Mouse (Mus musculus) neural tube, embryonic 12.5 days (tissue): ENCODE results near the gene Psg16. TPM values are rescaled to one million over a fixed set of nuclear protein-coding genes. Genes with fewer than 3 reads are reported as not detected.
"Not testable (repeated sequence)": the region's sequence is repeated elsewhere in the genome, so short reads cannot be mapped to it uniquely, and the experiment has no call there.

Experiments used
- ATAC-seq: fragments of 200-750 bp; cut with Nextera tagmentation; 2 replicates; pipeline ENCODE4 v1.8.0; 2017; ENCODE audit warnings: low read depth, mild to moderate bottlenecking, moderate TSS enrichment, moderate library complexity; ENCODE audit not compliant: low FRiP score
- H3K27ac ChIP-seq: fragments of 300-500 bp; sonication (generic); 2 replicates; pipeline ENCODE4 v1.5.1; 2016
- H3K27me3 ChIP-seq: fragments of 300-500 bp; sonication (generic); replicated peaks from 2 replicates; pipeline ENCODE4 v1.6.1; 2016; ENCODE audit warnings: mild to moderate bottlenecking
- H3K36me3 ChIP-seq: fragments of 300-500 bp; sonication (generic); 2 replicates; pipeline ENCODE4 v1.6.1; 2016; ENCODE audit warnings: mild to moderate bottlenecking
- H3K4me1 ChIP-seq: fragments of 300-500 bp; sonication (generic); 2 replicates; pipeline ENCODE4 v1.6.1; 2016
- H3K4me2 ChIP-seq: fragments of 300-500 bp; sonication (generic); replicated peaks from 2 replicates; pipeline ENCODE4 v1.6.1; 2016; ENCODE audit warnings: mild to moderate bottlenecking
- H3K4me3 ChIP-seq: fragments of 300-500 bp; sonication (generic); 2 replicates; pipeline ENCODE4 v1.5.1; 2016
- H3K9ac ChIP-seq: fragments of 300-500 bp; sonication (generic); 2 replicates; pipeline ENCODE4 v1.6.1; 2016; ENCODE audit warnings: mild to moderate bottlenecking
- H3K9me3 ChIP-seq: fragments of 300-500 bp; sonication (generic); 2 replicates; pipeline ENCODE4 v1.6.1; 2016; ENCODE audit warnings: mild to moderate bottlenecking
- WGBS: fragments of 180-500 bp; shearing (Covaris S2); methylation state at CpG from one replicate; pipeline ENCODE4 v1.1.7; 2016; 5-methylcytosine and 5-hydroxymethylcytosine counted together
- polyA plus RNA-seq: library from polyadenylated mRNA; unstranded; fragments of >200 nt; fragmentation: Nextera tagmentation; extraction: Ambion mirVana; gene quantifications from 2 replicates; pipeline ENCODE4 v1.2.1, GENCODE M21; 2016

The Psg16 gene
- polyA plus RNA-seq, 1 experiment from 2014 or later: 0.27 TPM

DNA sequence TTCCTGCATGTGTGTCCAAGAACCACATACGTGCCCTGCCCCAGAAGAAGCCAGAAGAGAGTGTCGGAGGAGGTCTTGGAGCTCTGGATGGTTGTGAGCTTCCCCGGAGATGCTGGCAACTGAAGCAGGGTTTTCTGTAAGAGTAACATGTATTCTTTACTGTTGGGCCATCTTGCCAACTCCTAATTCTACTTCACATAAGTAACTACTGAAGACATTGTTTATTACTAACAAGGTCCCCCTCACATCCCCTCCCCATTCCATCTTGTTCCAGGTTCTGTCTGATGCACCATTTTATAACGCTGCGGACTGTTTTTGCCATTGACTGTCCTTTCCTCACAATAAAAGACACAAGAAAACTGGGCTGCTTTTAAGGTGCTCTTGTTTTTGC is 332 bp upstream of the Psg16 start:
- 59% methylated on average over 5 of the region's 5 CpGs for WGBS
- Histone ChIP-seq H3K4me3 (no peak overlapping the region), H3K4me1 (no peaks in the 10 kb centered on the region), H3K9me3 (no peaks in the 10 kb centered on the region), H3K27me3 (no peaks in the 10 kb centered on the region), H3K36me3 (no peaks in the 10 kb centered on the region), H3K9ac (no peak overlapping the region), H3K27ac (no peak overlapping the region), H3K4me2 (no peak overlapping the region)
- no peak for ATAC-seq

DNA sequence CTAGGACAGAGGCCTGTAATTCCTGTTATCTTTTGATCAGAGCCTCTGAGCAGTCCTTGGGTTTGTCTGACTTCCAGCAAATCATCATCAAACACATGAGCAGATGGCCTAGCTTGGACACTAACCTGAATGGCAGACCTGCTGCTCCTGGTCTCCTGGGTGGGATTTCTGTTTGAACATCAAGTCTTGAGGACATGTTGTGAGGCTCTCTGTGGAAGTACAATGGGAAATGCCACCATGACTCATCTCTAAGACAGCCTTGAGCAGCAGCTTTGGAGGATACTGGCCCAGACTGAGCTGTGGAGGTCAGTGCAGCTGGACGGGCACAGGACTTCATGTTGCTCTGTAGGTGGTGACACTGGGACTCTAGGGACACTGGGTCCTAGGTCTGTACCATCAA is 2.7 kb downstream of the Psg16 start:
- Histone ChIP-seq H3K4me1 (no peaks in the 10 kb centered on the region), H3K9ac (no peak overlapping the region), H3K9me3 (no peaks in the 10 kb centered on the region), H3K27me3 (no peaks in the 10 kb centered on the region), H3K4me2 (no peak overlapping the region), H3K27ac (no peak overlapping the region), H3K4me3 (no peak overlapping the region), H3K36me3 (no peaks in the 10 kb centered on the region)
- no peak for ATAC-seq
- WGBS: 92% methylated on average over 1 of the region's 1 CpGs

DNA sequence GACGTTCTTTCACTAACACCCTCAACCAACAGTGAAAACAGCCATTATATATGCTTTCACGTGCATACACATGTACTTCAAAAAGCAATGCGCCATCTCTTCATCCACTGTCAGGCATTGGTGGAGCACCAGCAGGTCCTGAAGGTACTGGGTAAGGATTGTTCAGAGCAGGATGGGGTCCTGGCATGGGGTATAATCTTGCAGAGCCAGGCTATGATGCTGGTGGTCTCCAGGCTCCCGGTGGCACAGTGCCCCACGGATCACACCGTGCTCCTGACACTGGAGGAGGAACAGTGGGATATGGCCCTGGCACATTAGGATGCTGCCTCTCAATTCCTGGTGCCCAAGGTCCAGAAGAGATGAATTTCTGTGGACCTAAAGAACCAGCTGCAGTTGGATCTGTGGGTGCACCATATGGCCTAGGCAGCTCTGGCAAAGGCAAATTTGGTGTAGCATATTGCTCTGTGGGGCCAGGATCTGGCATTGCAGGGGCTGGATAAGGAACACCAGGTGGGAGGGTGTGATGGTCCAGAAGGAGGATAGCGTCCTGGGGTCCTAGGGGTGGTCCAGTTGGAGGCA is 4.3 kb downstream of the Psg16 start:
- Histone ChIP-seq H3K9me3 (no peaks in the 10 kb centered on the region), H3K9ac (no peak overlapping the region), H3K4me1 (no peaks in the 10 kb centered on the region), H3K4me2 (no peak overlapping the region), H3K27ac (no peak overlapping the region), H3K4me3 (no peak overlapping the region), H3K27me3 (no peaks in the 10 kb centered on the region), H3K36me3 (no peaks in the 10 kb centered on the region)
- no peak for ATAC-seq
- WGBS: 86% methylated on average over 7 of the region's 7 CpGs

DNA sequence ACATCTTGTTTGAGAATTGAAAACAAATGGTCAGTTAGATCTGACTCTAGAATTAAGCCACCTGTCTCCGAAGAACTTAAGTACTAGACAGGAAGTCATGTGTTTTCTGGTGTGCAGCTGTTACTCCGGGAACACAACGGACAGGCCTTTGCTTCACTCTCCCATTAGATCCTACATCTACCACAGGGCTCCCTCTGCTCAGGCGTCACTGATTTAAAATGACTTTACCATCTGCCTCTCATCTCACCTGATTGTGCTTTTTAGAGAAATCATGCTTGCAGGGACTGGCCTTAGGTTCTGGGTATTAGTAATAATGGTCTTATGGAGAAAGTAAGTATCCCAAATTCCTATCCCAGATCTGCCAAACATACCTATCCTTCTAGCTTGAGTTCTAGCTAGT is 8.9 kb downstream of the Psg16 start:
- Histone ChIP-seq H3K36me3 (no peaks in the 10 kb centered on the region), H3K27me3 (no peaks in the 10 kb centered on the region), H3K9ac (no peak overlapping the region), H3K4me1 (no peaks in the 10 kb centered on the region), H3K4me3 (no peak overlapping the region), H3K4me2 (no peak overlapping the region), H3K9me3 (no peaks in the 10 kb centered on the region), H3K27ac (no peak overlapping the region)
- WGBS: 87% methylated on average over 4 of the region's 4 CpGs
- no peak for ATAC-seq

DNA sequence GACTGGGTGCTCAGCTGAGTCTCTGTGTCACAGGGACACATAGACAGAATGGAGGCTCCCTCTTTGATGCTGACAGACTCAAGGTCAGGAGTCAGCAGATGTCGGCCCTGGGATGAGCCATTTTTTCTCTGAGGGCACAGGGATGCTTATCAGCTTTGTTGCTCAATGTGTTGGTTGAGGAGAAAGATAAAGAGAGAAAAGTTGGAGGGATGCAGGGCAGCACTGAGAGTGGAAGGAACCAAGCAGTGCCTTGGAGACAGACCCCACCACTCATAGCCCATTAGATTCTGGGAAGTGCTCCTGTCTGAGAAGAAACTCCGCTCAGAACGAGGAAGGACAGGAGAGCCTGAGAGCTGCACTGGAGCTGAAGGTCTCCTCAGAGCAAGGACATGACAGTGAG is 13.9 kb downstream of the Psg16 start:
- WGBS: 87% methylated on average over 3 of the region's 3 CpGs
- no peak for ATAC-seq
- no peaks in the 10 kb centered on the region for H3K27me3 ChIP-seq

DNA sequence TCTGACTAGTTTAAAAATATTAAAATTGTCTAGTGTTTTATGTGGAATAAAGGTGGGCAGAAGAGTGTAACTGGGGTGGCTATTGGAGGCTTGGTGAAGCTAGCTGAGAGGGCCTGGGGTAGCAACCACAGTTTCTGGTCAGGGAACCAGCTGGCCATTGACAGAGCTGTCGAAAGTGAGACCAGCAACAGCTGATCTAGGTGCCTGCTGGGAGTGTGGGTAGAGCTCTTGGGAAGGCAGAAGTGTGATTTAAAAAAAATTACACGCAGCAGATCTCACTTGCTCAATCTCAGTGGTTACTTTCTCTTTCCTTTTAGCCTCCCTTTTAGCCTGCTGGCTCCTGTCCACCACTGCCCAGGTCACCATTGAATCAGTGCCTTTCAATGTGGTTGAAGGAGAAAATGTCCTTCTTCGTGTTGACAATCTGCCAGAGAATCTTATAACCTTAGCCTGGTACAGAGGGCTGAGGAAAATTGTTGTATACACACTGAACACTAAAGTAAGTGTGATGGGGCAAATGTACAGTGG is 16.3 kb downstream of the Psg16 start:
- H3K36me3 ChIP-seq: no peaks in the 10 kb centered on the region
- H3K27me3 ChIP-seq: no peaks in the 10 kb centered on the region
- no peak overlapping the region for H3K9ac ChIP-seq
- no peak for ATAC-seq
- 59% methylated on average over 3 of the region's 3 CpGs for whole genome bisulfite sequencing
- no peaks in the 10 kb centered on the region for H3K4me1 ChIP-seq
- no peak overlapping the region for H3K4me2 ChIP-seq
- 0 out of 2 replicates have a peak, but pooled peaks cover 2% of the 10 kb centered on the region for H3K9me3 ChIP-seq
- no peak overlapping the region for H3K27ac ChIP-seq
- H3K4me3 ChIP-seq: no peak overlapping the region

More for the DNA sequence above, 13.9 kb downstream of the Psg16 start:
- H3K4me2 ChIP-seq: no peak overlapping the region
- no peak overlapping the region for H3K4me3 ChIP-seq
- H3K9me3 ChIP-seq: 0 out of 2 replicates have a peak, but pooled peaks cover 2% of the 10 kb centered on the region
- no peak overlapping the region for H3K27ac ChIP-seq
- H3K9ac ChIP-seq: no peak overlapping the region
- H3K4me1 ChIP-seq: no peaks in the 10 kb centered on the region
- no peaks in the 10 kb centered on the region for H3K36me3 ChIP-seq

DNA sequence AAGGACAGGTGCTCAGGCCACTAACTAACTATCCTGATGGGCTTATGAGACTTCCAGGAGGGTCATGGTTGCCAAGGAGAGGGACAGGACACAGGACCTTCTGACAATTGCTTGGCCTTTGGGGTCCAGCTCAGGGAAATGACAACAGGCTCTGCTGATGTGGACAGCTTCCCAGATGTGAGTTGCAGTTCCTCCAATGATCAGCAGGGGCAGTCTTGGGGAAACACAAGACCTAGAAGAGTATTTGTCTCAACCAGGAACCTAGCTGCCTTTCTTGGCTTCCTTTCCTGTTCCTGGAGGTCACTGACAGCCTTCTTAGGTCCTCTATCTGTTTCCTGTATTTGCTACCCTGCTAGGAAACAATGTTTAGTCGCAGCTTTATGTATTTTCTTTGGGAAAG is 17.4 kb downstream of the Psg16 start:
- Histone ChIP-seq H3K4me3 (no peak overlapping the region), H3K36me3 (no peaks in the 10 kb centered on the region), H3K9ac (no peak overlapping the region), H3K27ac (no peak overlapping the region), H3K4me2 (no peak overlapping the region), H3K27me3 (no peaks in the 10 kb centered on the region), H3K9me3 (0 out of 2 replicates have a peak, but pooled peaks cover 2% of the 10 kb centered on the region), H3K4me1 (no peaks in the 10 kb centered on the region)
- no peak for ATAC-seq
- 10% methylated on average over 1 of the region's 1 CpGs for WGBS

DNA sequence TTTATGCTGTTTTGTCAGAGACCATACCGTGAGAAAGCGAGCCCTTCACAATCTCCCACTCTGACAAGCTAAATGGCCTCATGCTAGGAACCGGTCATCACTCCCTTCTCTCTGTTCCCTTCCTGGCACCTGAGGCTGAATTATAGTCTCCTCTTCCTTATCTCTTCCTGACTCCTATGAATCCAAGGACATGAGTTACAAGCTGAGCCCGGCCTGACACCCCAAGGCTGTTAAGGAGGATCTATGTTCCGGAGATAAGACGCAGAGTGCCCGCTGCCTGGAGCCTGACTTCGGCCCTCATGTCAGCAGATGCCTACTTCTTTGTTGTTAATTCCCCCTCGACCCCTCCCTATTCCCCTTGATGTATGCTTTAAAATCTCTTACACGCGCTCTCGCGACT is 27.8 kb downstream of the Psg16 start:
- not testable (repeated sequence) for H3K9me3 ChIP-seq, H3K27me3 ChIP-seq, H3K9ac ChIP-seq, H3K27ac ChIP-seq, ATAC-seq, H3K4me3 ChIP-seq, H3K4me2 ChIP-seq, H3K4me1 ChIP-seq, H3K36me3 ChIP-seq
- 89% methylated on average over 13 of the region's 13 CpGs for WGBS

DNA sequence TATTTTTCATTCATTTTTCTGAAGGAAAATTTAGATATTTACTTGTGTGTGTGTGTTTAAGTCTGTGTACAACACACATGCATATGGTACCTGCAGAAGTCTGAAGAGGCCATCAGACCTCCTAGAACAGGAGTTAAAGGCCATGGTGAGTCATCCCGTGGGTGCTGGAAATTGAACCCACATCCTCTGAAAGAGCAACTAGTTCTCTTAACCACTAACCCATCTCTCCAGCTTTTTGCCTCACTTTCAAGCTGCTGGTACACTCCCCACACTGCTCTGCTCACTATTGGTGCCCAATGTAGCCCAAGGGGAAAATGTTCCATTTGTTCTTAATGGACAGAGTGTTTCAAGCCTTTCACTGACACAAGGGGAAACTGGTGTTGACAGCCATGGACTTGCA is 61.5 kb downstream of the Psg16 start:
- Histone ChIP-seq H3K36me3 (no peaks in the 10 kb centered on the region), H3K27ac (no peak overlapping the region), H3K9ac (no peak overlapping the region), H3K4me1 (no peaks in the 10 kb centered on the region), H3K4me3 (no peak overlapping the region), H3K9me3 (no peaks in the 10 kb centered on the region), H3K27me3 (no peaks in the 10 kb centered on the region), H3K4me2 (no peak overlapping the region)
- WGBS: 85% methylated on average over 1 of the region's 1 CpGs
- ATAC-seq: no peak

DNA sequence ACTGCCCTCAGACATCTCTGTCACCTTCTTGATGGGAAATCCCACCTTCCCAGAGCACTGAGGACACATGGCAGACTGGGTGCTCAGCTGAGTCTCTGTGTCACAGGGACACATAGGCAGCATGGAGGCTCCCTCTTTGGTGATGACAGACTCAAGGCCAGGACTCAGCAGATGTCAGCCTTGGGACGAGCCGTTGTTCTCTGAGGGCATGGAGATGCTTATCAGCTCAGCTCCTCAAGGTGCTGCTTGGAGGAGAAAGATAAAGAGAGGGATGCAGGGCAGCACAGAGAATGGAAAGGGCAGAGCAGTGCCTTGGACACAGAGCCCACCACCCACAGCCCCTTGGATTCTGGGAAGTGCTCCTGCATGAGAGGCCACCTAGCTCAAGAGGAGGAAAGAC is 76.1 kb downstream of the Psg16 start, which contains the start of gene Ceacam3:
Ceacam3 (plus strand) TSS at position 352 of the 400 bp plus-strand sequence.
- Histone ChIP-seq H3K9ac (no peak within 1 kb of the TSS), H3K36me3 (no peaks in the 10 kb centered on the region), H3K4me3 (no peak within 1 kb of the TSS), H3K27me3 (no peaks in the 10 kb centered on the region), H3K4me1 (no peaks in the 10 kb centered on the region), H3K27ac (no peak within 1 kb of the TSS), H3K9me3 (peaks cover 58% of the 10 kb centered on the region), H3K4me2 (no peak within 1 kb of the TSS)
- 89% methylated on average over 2 of the region's 2 CpGs for WGBS
- no peak for ATAC-seq

DNA sequence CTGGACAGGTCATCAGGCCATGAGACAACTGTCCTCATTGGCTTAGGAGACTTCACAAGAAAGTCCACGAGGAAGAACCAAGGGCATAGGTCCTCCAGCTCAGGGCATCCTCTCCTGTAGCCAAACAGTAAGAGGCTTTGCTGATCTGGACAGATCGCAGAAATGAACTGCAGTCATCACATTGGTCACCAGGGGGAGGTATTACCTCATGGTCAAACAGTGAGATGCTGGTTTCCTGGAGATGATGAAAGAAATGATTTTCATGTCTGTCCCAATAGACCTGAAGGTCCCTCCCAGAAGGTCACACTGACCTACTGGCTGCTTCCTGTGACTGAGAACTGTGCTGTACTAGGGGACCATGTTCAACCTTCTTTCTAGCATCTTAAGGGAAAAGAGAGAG is 81.8 kb downstream of the Psg16 start:
- H3K9me3 ChIP-seq: peaks cover 62% of the 10 kb centered on the region

DNA sequence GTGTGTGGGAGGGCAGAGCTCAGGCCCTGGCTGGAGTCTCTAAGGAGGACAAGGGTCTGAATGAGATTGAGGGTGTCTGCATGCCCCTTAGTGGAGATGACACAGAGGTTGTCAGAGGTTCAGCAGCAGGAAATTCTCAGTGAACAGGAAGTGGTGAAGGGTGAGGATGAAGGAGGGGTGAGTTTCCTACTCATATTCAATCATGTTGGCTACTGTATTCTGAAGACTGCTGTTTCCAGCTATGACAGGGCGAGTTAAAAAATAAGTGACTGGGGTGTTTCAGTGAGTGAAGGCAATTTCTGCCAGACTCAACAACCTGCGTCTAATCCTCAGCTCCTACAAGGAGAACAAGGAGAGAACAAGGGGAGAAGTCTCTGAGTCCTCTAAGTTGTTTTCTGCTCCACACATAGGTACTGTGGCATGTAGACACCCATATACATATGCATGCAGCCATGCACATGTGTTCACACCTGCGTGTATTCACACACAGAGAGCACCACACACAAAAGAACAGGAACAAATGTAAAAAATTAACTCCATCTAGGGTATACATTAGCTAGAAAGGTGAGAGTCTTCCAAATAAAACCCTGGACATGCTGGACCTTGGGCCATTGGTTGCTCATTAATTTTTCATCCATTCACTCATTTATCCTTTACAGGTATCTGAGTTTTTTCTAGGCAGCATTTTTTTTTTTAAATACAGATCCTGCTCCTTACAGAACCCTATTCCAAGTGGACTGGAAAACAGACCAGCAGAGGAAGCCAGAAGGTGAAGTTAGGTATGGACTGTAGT is 83.2 kb downstream of the Psg16 start:
- WGBS: 73% methylated on average over 3 of the region's 3 CpGs
- Histone ChIP-seq H3K9me3 (peaks cover 56% of the 10 kb centered on the region), H3K27me3 (no peaks in the 10 kb centered on the region), H3K4me2 (no peak overlapping the region), H3K27ac (no peak overlapping the region), H3K4me1 (no peaks in the 10 kb centered on the region), H3K36me3 (no peaks in the 10 kb centered on the region), H3K4me3 (no peak overlapping the region), H3K9ac (no peak overlapping the region)
- no peak for ATAC-seq

More for the DNA sequence above, 81.8 kb downstream of the Psg16 start:
- WGBS: 44% methylated on average over 2 of the region's 2 CpGs
- H3K4me2 ChIP-seq: no peak overlapping the region
- no peak overlapping the region for H3K9ac ChIP-seq
- H3K4me3 ChIP-seq: no peak overlapping the region
- no peak overlapping the region for H3K27ac ChIP-seq
- ATAC-seq: no peak
- no peaks in the 10 kb centered on the region for H3K36me3 ChIP-seq
- no peaks in the 10 kb centered on the region for H3K27me3 ChIP-seq
- no peaks in the 10 kb centered on the region for H3K4me1 ChIP-seq
